Mouse (Mus musculus) MEL (cell line): Measurements from ENCODE around the gene Gm10945. TPM values are rescaled to one million over a fixed set of nuclear protein-coding genes. Genes with fewer than 3 reads are reported as not detected.

Source experiments
- DNase-seq: peaks from one replicate; pipeline ENCODE4 v3.0.0; 2011; ENCODE audit warnings: low read depth, low spot score
- H3K27ac ChIP-seq: 2 replicates; pipeline ENCODE4 v1.5.1; 2012; ENCODE audit warnings: low read depth, mild to moderate bottlenecking, control low read depth, low read length, moderate library complexity; ENCODE audit not compliant: control insufficient read depth
- H3K27me3 ChIP-seq, 2 experiments: fragments of 150-350 bp in 1 of 2; sonication (generic) in 1 of 2; 2 replicates each; pipeline ENCODE4 v1.6.1; 2012; ENCODE audit warnings: low read length in 2 of 2, mild to moderate bottlenecking in 2 of 2, improper control_type of control experiment in 1 of 2, moderate library complexity in 1 of 2; ENCODE audit not compliant: insufficient read depth in 2 of 2, control insufficient read depth in 1 of 2
- H3K36me3 ChIP-seq, 2 experiments: 2 replicates each; pipeline ENCODE4 v1.6.1; 2012 to 2014; ENCODE audit warnings: low read length in 2 of 2, improper control_type of control experiment in 1 of 2, inconsistent platforms in 1 of 2, mild to moderate bottlenecking in 1 of 2; ENCODE audit not compliant: insufficient read depth in 2 of 2, control insufficient read depth in 1 of 2
- H3K4me1 ChIP-seq, 2 experiments: fragments of 150-350 bp in 1 of 2; sonication (generic) in 1 of 2; 2 replicates each; pipeline ENCODE4 v1.6.1; 2012; ENCODE audit warnings: low read length in 2 of 2, improper control_type of control experiment in 1 of 2, mild to moderate bottlenecking in 1 of 2; ENCODE audit not compliant: insufficient read depth in 2 of 2, control insufficient read depth in 1 of 2
- H3K4me3 ChIP-seq, 2 experiments: fragments of 150-350 bp in 1 of 2; sonication (generic) in 1 of 2; 2 replicates each; pipeline ENCODE4 v1.5.1; 2012; ENCODE audit warnings: low read depth in 2 of 2, low read length in 2 of 2, mild to moderate bottlenecking in 2 of 2, moderate library complexity in 2 of 2, control low read depth in 1 of 2, improper control_type of control experiment in 1 of 2; ENCODE audit not compliant: control insufficient read depth in 1 of 2, insufficient read depth in 1 of 2
- H3K79me2 ChIP-seq: 2 replicates; pipeline ENCODE4 v1.6.1; 2012; ENCODE audit warnings: mild to moderate bottlenecking, low read length, moderate library complexity; ENCODE audit not compliant: control insufficient read depth, poor library complexity, insufficient read depth
- H3K9ac ChIP-seq: 2 replicates; pipeline ENCODE4 v1.6.1; 2012; ENCODE audit warnings: low read depth, mild to moderate bottlenecking, control low read depth, low read length, moderate library complexity; ENCODE audit not compliant: control insufficient read depth, poor library complexity, severe bottlenecking
- H3K9me3 ChIP-seq: fragments of 150-350 bp; sonication (generic); replicated peaks from 2 replicates; pipeline ENCODE4 v1.6.1; 2012; ENCODE audit warnings: mild to moderate bottlenecking, low read length, improper control_type of control experiment, moderate library complexity; ENCODE audit not compliant: insufficient read depth
- CHD1 ChIP-seq: IDR thresholded peaks from 2 replicates; pipeline ENCODE4 v1.6.1; 2012; ENCODE audit warnings: low read depth, mild to moderate bottlenecking, inconsistent platforms, low read length, improper control_type of control experiment
- CHD2 ChIP-seq: IDR thresholded peaks from 2 replicates; pipeline ENCODE4 v1.6.1; 2011; ENCODE audit warnings: low read length, improper control_type of control experiment
- CTCF ChIP-seq, 3 experiments: IDR thresholded peaks in 2 of 3; conservative IDR thresholded peaks in 1 of 3; 2 replicates each; pipeline ENCODE4 v1.5.1; 2011 to 2012; ENCODE audit warnings: low read length in 3 of 3, low read depth in 2 of 3, mild to moderate bottlenecking in 2 of 3, improper control_type of control experiment in 1 of 3, inconsistent platforms in 1 of 3, mixed read lengths in 1 of 3, moderate library complexity in 1 of 3; ENCODE audit not compliant: control insufficient read depth in 1 of 3, insufficient read depth in 1 of 3, poor library complexity in 1 of 3, severe bottlenecking in 1 of 3
- EP300 ChIP-seq, 2 experiments: IDR thresholded peaks; 2 replicates each; pipeline ENCODE4 v1.6.1; 2011; ENCODE audit warnings: improper control_type of control experiment in 2 of 2, low read length in 2 of 2, low read depth in 1 of 2, mild to moderate bottlenecking in 1 of 2
- ETS1 ChIP-seq: IDR thresholded peaks from 2 replicates; pipeline ENCODE4 v1.6.1; 2012; ENCODE audit warnings: low read depth, mild to moderate bottlenecking, inconsistent platforms, low read length, improper control_type of control experiment, moderate library complexity
- GATA1 ChIP-seq: IDR thresholded peaks from 2 replicates; pipeline ENCODE4 v1.6.1; 2011; ENCODE audit warnings: low read depth, low read length, improper control_type of control experiment
- MAZ ChIP-seq: IDR thresholded peaks from 2 replicates; pipeline ENCODE4 v1.6.1; 2012; ENCODE audit warnings: low read depth, mild to moderate bottlenecking, inconsistent platforms, low read length, improper control_type of control experiment
- NELFE ChIP-seq: IDR thresholded peaks from 2 replicates; pipeline ENCODE4 v1.6.1; 2011; ENCODE audit warnings: low read depth, low read length, improper control_type of control experiment
- POLR2AphosphoS5 ChIP-seq: IDR thresholded peaks from 2 replicates; pipeline ENCODE4 v1.6.1; 2012; ENCODE audit warnings: low read depth, borderline replicate concordance, mild to moderate bottlenecking, inconsistent platforms, low read length, moderate library complexity, mixed read lengths
- RCOR1 ChIP-seq: IDR thresholded peaks from 2 replicates; pipeline ENCODE4 v1.6.1; 2012; ENCODE audit warnings: low read depth, mild to moderate bottlenecking, inconsistent platforms, low read length, improper control_type of control experiment
- SMC3 ChIP-seq: IDR thresholded peaks from 2 replicates; pipeline ENCODE4 v1.6.1; 2011; ENCODE audit warnings: low read depth, low read length, improper control_type of control experiment
- UBTF ChIP-seq: IDR thresholded peaks from 2 replicates; pipeline ENCODE4 v1.6.1; 2012; ENCODE audit warnings: low read depth, mild to moderate bottlenecking, inconsistent platforms, low read length, improper control_type of control experiment, moderate library complexity, borderline replicate concordance; ENCODE audit not compliant: insufficient read depth
- USF1 ChIP-seq: IDR thresholded peaks from 2 replicates; pipeline ENCODE4 v1.6.1; 2014; ENCODE audit warnings: low read depth, mild to moderate bottlenecking, inconsistent platforms, low read length, improper control_type of control experiment, moderate library complexity
- USF2 ChIP-seq, 2 experiments: IDR thresholded peaks; 2 replicates each; pipeline ENCODE4 v1.6.1; 2011 to 2012; ENCODE audit warnings: improper control_type of control experiment in 2 of 2, low read length in 2 of 2, borderline replicate concordance in 1 of 2, inconsistent platforms in 1 of 2, low read depth in 1 of 2, mild to moderate bottlenecking in 1 of 2; ENCODE audit not compliant: insufficient read depth in 1 of 2
- ZC3H11A ChIP-seq: IDR thresholded peaks from 2 replicates; pipeline ENCODE4 v1.6.1; 2012; ENCODE audit warnings: low read depth, mild to moderate bottlenecking, inconsistent platforms, low read length, improper control_type of control experiment
- ZMIZ1 ChIP-seq: IDR thresholded peaks from 2 replicates; pipeline ENCODE4 v1.6.1; 2012; ENCODE audit warnings: low read depth, mild to moderate bottlenecking, inconsistent platforms, low read length, improper control_type of control experiment, moderate library complexity
- polyA plus RNA-seq, 2 experiments: library from polyadenylated mRNA; stranded (reverse) in 1 of 2; unstranded in 1 of 2; fragments of >175 nt in 1 of 2; fragments of >200 nt in 1 of 2; gene quantifications; 2 replicates each; pipeline versions ENCODE4 v1.2.1 to v1.2.4; 2012; ENCODE audit warnings: low replicate concordance in 2 of 2, low read depth in 1 of 2; ENCODE audit not compliant: insufficient read length in 2 of 2, insufficient read depth in 1 of 2, missing spikeins in 1 of 2
- total RNA-seq: library from RNA; depleted of rRNA; stranded (reverse); fragments of 300-350 nt; gene quantifications from 2 replicates; pipeline ENCODE4 v1.2.3, GENCODE M21; 2012; rRNA removed

Gm10945 gene
- total RNA-seq (not detected in 2 replicates), polyA plus RNA-seq (not detected)

- H3K27me3 ChIP-seq = no peaks in the 10 kb centered on the region
- no peak for TF ChIP-seq ZMIZ1
- TF ChIP-seq MAZ = no peak
- no peaks in the 10 kb centered on the region for H3K9me3 ChIP-seq
- no peak within 1 kb of the TSS for H3K4me3 ChIP-seq
- no peaks in the 10 kb centered on the region for H3K36me3 ChIP-seq
- H3K27ac ChIP-seq = no peak within 1 kb of the TSS
- DNase-seq = no peak
- H3K79me2 ChIP-seq = no peaks in the 10 kb centered on the region
- H3K4me1 ChIP-seq = no peaks in the 10 kb centered on the region
- H3K9ac ChIP-seq = no peak within 1 kb of the TSS
Measured at GRCm38 (mm10) chr10:6761287-6761811, at the start of gene Gm10945. TSS of gene Gm10945 (minus strand) at chr10:6761761.

DNA sequence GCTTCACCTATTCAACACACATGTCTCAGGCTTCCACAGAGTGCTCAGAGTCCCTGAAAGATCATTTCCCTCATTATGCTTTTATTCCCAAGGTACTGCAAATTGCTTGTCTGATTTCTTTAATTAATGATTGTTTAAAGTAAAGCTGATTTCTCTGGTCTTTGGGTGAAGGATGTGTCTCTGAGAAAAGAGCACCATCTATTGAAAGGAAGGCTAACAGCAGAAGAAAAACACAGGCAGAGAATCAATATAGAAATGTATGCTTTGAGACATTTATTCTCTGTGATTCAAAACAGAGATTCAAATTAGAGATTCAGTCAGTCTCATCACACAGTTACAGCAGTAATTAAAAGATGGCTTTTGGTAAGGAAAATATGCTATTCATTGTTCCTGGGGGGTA is 28.7 kb upstream of the Gm10945 start:
- no peak overlapping the region for H3K27ac ChIP-seq
- no peak for TF ChIP-seq USF2 (IDR thresholded peaks at IDR 0.05; ENCODE audit: borderline replicate concordance in 1 of 2, insufficient read depth in 1 of 2, low read depth in 1 of 2, low read length in 2 of 2)
- TF ChIP-seq ZC3H11A = no peak
- no peak for TF ChIP-seq SMC3
- TF ChIP-seq POLR2AphosphoS5 = no peak
- TF ChIP-seq GATA1 = no peak
- TF ChIP-seq CHD1 = no peak
- TF ChIP-seq RCOR1 = no peak
- TF ChIP-seq ETS1 = no peak
- no peak for TF ChIP-seq ZMIZ1
- no peak for TF ChIP-seq NELFE
- no peak for TF ChIP-seq CHD2
- no peak for TF ChIP-seq EP300 (IDR thresholded peaks at IDR 0.05; ENCODE audit: low read depth in 1 of 2, low read length in 2 of 2)
- no peak for TF ChIP-seq USF1
- TF ChIP-seq UBTF = no peak
- TF ChIP-seq CTCF (IDR thresholded peaks at IDR 0.05 in 2 of 3, conservative IDR thresholded peaks at IDR 0.05 in 1 of 3; ENCODE audit: control insufficient read depth in 1 of 3, insufficient read depth in 1 of 3, low read depth in 2 of 3, low read length in 3 of 3, poor library complexity in 1 of 3, severe bottlenecking in 1 of 3) = no peak
- H3K4me3 ChIP-seq = no peak overlapping the region
- H3K79me2 ChIP-seq = no peaks in the 10 kb centered on the region
- no peaks in the 10 kb centered on the region for H3K4me1 ChIP-seq
- H3K36me3 ChIP-seq = no peaks in the 10 kb centered on the region
- DNase-seq = no peak
- H3K9ac ChIP-seq = no peak overlapping the region
- H3K27me3 ChIP-seq = no peaks in the 10 kb centered on the region
- H3K9me3 ChIP-seq = no peaks in the 10 kb centered on the region
